Mouse (Mus musculus): ENCODE measurements around the gene Mavs. TPM values are rescaled to one million over a fixed set of nuclear protein-coding genes. Genes with fewer than 3 reads are reported as not detected.
"Not testable (repeated sequence)": the region's sequence is repeated elsewhere in the genome, so short reads cannot be mapped to it uniquely, and the experiment has no call there.

The Mavs gene
- total RNA-seq, 2 experiments from 2014 or later = 32.4 to 33.3 TPM

DNA sequence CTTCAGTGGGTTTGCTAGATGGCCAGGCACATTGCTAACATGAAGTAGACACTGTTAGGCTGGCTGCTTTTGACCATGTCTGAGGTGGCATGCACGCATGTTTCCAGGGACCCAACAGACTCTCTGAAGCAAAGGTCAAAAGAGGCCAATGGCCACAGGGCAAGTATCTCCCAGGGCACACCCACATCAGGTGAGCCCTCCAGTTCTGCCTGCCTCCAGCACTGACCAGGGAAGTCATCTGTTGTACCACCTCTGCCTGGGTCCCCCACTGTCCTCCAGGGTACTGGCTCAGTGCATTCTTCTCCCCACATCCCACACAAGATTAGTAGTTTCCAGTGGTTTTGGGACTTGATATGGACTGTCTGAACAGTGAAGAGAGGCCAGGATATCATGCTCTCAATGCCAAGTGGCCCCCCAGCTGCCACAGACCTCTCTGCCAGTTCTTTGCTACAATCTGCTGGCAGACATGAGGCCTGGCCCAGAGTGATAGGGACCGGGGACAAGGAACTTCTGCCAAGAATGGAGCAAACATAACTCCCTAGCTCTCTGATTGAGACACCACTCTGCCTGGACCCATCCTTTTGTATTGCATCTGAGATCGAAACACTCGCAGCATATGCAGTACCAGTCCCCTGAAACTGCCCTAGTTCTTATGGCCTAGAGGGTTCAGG lies 24.6 kb upstream of the Mavs start:
- DNase-seq = peak; percentile 36
- intact Hi-C loops (cut with DNase I; ENCODE audit: low total_unique reads) = no loop called here

GRCm38 (mm10) chr2:131209969-131210792 lies 23.7 kb upstream of the Mavs start:
- DNase-seq = peak; percentile 96
- intact Hi-C loops (cut with DNase I; ENCODE audit: low total_unique reads) = no loop called here

GRCm38 (mm10) chr2:131211026-131211615 lies 22.7 kb upstream of the Mavs start:
- DNase-seq = peak; percentile 32

GRCm38 (mm10) chr2:131213773-131214172 lies 20.1 kb upstream of the Mavs start:
- intact Hi-C loops (cut with DNase I; ENCODE audit: low total_unique reads) = no loop called here
- DNase-seq = no peak

More at GRCm38 (mm10) chr2:131211026-131211615, 22.7 kb upstream of the Mavs start:
- intact Hi-C loops (cut with DNase I; ENCODE audit: low total_unique reads) = no loop called here

DNA sequence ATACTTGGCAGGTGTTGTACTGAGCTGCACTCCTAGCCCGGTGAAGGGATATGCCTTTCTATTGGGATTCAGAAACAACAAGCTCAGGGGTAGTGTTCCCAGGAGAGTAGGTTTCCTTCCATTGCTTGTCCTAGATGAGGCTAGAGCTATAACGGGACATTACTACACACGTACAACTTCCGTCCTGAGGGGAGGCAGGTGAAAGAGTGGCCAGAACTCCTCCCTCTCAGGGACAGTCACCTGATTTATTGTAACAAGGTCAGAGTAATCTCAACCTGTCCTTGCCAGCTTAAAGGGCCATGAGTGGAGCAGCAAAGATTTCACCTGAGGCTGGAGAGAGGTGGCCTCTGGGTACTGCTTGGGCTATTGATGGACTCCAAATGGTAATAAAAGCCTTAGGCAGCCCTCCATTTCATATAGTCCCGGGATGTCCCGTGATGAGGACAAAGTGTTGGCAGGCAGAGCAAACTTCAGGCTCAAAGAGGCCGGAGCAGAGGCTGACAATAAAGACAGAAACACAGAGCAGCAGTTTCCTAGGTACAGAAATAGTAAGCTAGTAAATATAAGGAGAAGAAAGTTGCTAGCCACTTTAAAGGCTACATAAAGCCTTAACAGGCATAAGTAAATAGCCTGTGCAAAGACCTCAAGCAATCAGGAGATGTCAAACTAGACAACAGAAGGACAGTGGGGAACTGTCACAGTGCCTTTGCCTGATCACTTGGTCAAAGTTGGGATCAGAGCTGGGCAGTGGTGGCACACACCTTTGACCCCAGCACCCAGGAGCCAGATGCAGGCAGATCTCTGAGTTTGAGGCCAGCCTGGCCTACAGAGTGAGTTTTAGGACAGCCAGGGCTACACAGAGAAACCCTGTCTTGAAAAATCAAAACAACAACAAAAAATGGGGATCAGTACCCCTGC lies 17.7 kb upstream of the Mavs start:
- DNase-seq = no peak
- intact Hi-C loops (cut with DNase I; ENCODE audit: low total_unique reads) = no loop called here

GRCm38 (mm10) chr2:131220030-131220429 lies 13.8 kb upstream of the Mavs start:
- intact Hi-C loops (cut with DNase I; ENCODE audit: low total_unique reads) = no loop called here

GRCm38 (mm10) chr2:131221853-131222515 lies 11.9 kb upstream of the Mavs start:
- DNase-seq = no peak
- intact Hi-C loops (cut with DNase I; ENCODE audit: low total_unique reads) = no loop called here

More at GRCm38 (mm10) chr2:131220030-131220429, 13.8 kb upstream of the Mavs start:
- DNase-seq = no peak

- DNase-seq = no peak
Measured at GRCm38 (mm10) chr2:131222562-131222961, 11.3 kb upstream of the Mavs start.

DNA sequence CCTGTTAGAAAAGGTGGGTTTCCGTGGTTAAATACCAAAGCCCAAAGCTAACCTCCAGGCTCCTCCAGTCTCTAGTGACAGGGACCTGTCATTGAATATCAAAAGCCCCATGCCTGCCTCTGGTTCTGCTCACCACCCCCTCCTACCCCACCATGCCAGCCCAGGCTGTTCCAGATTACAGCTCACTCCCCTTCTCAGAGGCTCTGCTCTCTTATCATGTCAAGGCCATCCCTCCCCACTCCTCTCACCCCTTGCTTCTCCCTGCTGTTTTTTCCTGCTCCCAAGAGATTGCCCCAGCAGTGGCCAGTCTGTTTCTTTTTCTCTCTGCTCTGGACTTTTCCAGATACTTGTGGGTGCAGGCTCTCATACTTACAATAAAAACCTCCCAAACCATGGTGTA lies 10.3 kb upstream of the Mavs start:
- intact Hi-C loops (cut with DNase I; ENCODE audit: low total_unique reads) = no loop called here
- DNase-seq = no peak

More at GRCm38 (mm10) chr2:131222562-131222961, 11.3 kb upstream of the Mavs start:
- intact Hi-C loops (cut with DNase I; ENCODE audit: low total_unique reads) = no loop called here

DNA sequence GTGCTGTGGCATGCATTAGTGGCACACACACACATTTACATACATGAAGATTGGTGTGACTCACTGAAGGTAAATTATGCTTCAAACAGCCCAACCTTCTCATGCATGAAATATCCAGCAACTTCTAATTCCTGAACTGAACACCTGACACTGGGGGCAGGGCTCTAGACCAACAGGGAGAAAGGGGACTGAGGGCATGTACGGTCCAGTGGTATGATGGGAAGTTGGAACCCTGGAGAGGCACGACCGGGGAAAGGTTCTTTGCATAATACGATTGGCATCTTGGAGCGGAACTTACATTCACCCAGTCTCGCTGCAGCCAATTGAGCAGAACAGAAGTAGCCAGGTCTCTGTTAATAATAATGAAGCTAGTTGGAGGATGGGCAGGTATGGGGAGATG lies 8.7 kb upstream of the Mavs start:
- no peak for DNase-seq
- intact Hi-C loops (cut with DNase I; ENCODE audit: low total_unique reads) = no loop called here

DNA sequence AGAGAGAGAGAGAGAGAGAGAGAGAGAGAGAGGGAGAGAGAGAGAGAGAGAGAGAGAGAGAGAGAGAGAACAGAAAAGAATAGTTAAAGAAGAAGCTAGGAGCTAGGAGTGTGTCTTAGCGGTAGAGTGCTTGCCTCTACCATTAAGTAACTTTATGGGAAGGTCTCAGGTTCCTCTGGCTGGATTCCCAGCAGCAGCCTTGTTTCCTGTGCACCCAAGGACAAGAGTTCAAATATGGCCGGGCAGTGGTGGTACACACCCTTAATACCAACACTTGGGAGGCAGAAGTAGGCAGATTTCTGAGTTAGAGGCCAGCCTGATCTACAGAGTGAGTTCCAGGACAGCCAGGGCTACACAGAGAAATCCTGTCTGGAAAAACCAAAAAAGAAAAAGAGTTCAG lies 7.2 kb upstream of the Mavs start:
- intact Hi-C loops (cut with DNase I; ENCODE audit: low total_unique reads); DNase-seq: not testable (repeated sequence)

DNA sequence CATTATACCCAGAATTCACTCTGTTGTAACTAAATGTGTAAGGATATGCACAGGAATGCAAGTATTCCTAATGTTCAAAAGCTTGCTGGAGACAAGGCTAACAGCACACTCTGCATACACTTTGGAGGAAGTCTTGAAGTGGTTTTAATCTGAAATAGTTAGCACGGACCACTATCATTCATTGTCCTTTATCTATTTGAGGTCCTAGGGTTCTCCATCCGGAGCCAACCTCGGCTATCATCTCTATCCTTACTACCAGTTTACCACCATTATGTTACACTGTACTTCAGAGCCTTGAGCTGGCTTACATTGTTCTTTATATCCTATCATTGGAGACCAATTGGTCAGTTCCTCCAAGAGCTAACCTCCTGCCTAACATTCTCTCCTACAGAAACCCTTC lies 6.6 kb upstream of the Mavs start:
- intact Hi-C loops (cut with DNase I; ENCODE audit: low total_unique reads) = no loop called here
- DNase-seq = no peak

GRCm38 (mm10) chr2:131232558-131232957 lies 1.3 kb upstream of the Mavs start:
- intact Hi-C loops (cut with DNase I; ENCODE audit: low total_unique reads) = no loop called here
- no peak for DNase-seq

- intact Hi-C loops (cut with DNase I; ENCODE audit: low total_unique reads) = no loop called here
- DNase-seq = peak; percentile 49
Measured at GRCm38 (mm10) chr2:131234127-131234650, 326 bp downstream of the Mavs start.

GRCm38 (mm10) chr2:131234970-131235635 lies 1.2 kb downstream of the Mavs start:
- intact Hi-C loops (cut with DNase I; ENCODE audit: low total_unique reads) = no loop called here
- no peak for DNase-seq

GRCm38 (mm10) chr2:131242180-131242579 lies 8.3 kb downstream of the Mavs start:
- intact Hi-C loops (cut with DNase I; ENCODE audit: low total_unique reads) = no loop called here
- DNase-seq = no peak

GRCm38 (mm10) chr2:131242929-131243328 lies 9.1 kb downstream of the Mavs start:
- intact Hi-C loops (cut with DNase I; ENCODE audit: low total_unique reads) = no loop called here

GRCm38 (mm10) chr2:131253681-131254328 lies 19.9 kb downstream of the Mavs start:
- peak; percentile 69 for DNase-seq
- intact Hi-C loops (cut with DNase I; ENCODE audit: low total_unique reads) = loop anchor here (5.0 to 10.0 kb wide), 2 partner anchors 79 to 157 kb away; no protein-coding TSS in a partner anchor

More at GRCm38 (mm10) chr2:131242929-131243328, 9.1 kb downstream of the Mavs start:
- DNase-seq = no peak
